Mouse (Mus musculus) B cell, adult 2 months (primary cell): ENCODE data around the gene Usp30.

Experiments
- DNase-seq, 2 experiments: peaks; one replicate each; pipeline ENCODE4 v3.0.0; 2022

Gene Usp30

DNA sequence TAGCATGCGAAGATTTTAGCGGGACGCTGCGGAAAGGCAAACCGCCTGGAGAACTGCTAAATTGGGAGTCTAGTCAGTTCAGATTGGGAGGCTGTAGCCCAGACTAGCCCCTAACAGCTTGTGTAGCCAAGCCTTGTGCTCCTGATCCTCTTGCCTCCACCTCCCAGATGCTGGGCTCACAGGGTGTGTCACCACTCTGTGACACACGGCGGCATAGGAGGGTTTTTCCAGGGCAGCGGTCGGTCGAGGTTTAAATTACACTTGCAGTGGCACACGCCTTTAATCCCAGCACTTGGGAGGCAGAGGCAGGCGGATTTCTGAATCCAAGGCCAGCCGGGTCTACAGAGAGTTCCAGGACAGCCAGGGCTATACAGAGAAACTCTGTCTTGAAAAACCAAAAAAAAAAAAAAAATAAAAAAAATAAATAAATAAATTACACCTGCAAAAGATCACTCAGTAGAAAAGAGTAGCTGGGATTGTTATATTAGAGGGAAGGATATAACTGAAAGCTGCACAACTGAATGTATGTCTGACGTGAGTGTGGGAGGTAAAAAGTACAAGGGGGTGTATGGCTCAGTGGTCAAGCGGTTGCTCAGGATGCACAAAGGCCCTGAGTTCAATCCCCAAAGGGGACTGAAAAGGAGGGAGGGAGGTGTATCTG, 64.4 kb downstream of the Usp30 start:
- peak in 1 of 2 experiments; percentile 6 for DNase-seq

GRCm38 (mm10) chr5:114130211-114130605, 64.9 kb downstream of the Usp30 start, which contains the start of gene Ung:
Gene Ung, plus strand, starts transcription at chr5:114130386.
- peak; percentile 84 to 85 for DNase-seq

GRCm38 (mm10) chr5:114130698-114131520, 65.6 kb downstream of the Usp30 start:
- peak; percentile 93 to 94 for DNase-seq

- DNase-seq, result peak; percentile 74 to 78
These were observed 66.2 kb downstream of the Usp30 start for GRCm38 (mm10) chr5:114131521-114131840.

- no peak for DNase-seq
These were observed 67.6 kb downstream of the Usp30 start for GRCm38 (mm10) chr5:114132841-114133240.

- DNase-seq, result peak; percentile 19 to 36
These were observed 68.9 kb downstream of the Usp30 start for GRCm38 (mm10) chr5:114134091-114134534.

DNA sequence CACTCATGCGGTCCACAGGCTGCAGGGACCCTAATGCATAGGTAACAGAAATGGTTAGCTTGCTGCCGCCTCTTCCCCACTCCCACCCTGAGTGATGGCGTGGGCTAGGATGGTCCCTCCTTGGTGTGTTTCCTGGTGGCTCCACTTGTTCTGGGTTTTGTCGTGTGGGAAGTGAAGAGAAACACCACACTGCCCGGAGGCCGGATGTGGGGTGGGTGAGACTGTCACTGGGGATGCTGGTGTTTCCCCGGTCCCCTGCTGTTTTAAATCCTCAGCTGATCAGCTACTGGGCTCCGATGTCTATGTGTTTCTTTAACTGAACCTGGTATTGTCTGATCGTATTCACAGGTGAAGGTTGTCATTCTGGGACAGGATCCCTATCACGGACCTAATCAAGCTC, 70.3 kb downstream of the Usp30 start:
- DNase-seq, result peak in 1 of 2 experiments; percentile 11

GRCm38 (mm10) chr5:114137481-114138276, 72.4 kb downstream of the Usp30 start:
- no peak for DNase-seq

DNA sequence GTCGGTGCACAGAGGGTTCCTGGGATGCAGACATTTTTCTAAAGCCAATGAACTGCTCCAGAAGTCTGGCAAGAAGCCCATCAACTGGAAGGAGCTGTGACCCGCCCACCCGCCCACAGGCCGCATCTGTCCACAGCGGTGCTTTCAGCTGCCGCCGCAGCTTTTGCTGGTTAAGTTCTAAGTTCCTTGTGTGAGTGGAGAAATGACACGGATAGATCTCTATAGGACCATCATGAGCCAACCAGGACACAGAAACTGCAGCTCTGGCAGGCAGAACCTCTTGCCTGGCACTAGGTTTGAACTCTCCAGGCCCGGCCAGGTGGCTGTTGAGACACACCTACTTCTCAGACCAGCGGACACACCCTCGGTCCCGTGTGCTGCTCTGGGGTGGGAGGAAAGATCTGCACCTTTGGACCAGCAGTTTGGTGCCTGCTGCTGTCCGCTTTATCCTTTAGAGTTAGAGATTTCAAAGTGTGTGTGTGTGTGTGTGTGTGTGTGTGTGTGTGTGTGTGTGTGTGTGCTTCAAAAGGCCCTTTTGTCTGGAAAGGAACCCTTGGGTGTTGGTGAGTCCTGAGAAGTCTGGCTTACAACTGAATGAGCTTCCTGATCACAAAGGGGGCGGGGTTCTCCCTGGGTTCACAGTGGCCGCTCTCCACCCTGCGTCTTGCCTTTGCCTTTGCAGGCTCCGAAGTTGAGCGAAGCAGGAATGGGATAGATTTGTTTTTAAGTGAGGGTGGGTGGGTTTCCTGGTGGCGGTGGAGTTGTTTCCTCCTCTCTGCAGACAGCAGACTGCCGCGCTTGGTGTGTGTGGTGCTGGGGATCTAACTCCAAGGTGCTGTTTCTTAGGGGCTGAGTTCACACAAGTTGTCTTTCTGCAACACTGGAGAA, 73.3 kb downstream of the Usp30 start:
- DNase-seq, result no peak

GRCm38 (mm10) chr5:114139175-114139574, 73.9 kb downstream of the Usp30 start:
- DNase-seq, result no peak

DNA sequence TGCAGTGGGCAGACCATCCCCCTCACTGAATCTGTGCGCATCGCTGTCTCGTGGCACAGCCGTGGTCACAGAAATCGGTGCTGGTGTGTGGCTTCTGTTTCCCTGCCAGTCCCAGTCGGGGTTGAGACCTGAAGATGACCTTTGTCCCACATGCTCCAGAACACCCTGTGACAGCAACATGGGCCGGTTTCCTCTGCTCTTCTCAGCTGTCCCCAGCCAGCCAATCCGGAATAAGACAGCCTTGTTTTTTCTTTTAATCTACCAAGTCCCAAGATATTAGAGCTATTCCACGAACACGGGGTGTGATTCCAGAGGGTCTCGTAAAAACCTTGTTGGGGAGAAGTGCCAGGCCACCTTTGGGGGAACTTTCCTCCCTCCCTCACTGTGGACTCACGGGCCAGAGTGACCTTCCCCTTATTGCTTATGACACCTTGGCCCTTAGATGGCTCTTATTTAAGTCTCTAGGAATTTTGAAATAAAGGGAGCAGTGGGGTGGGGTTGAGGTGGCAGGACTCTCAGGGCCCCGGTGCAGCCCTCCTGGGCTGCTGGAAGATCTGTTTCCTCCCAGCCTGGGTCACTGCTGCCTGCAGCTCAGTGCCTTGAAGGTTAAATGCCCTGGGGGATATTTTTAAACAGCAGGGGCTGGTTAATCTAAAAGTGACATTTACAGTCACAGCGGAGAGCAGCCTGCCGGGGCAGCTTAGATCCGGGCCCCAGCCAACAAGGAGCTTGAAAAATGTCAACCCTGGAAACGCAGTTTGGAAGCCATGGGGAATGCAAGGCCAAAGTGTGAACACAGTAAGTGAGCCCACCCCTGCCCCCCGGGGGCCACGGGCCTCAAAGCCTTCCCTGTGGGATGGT, 81.0 kb downstream of the Usp30 start, which contains the start of gene Acacb:
Gene Acacb (plus strand): TSS at position 508 of the 861 bp plus-strand sequence.
- DNase-seq, result no peak

GRCm38 (mm10) chr5:114147043-114147972, 82.0 kb downstream of the Usp30 start:
- no peak for DNase-seq

GRCm38 (mm10) chr5:114152359-114153092, 87.3 kb downstream of the Usp30 start:
- no peak for DNase-seq

GRCm38 (mm10) chr5:114153490-114153889, 88.2 kb downstream of the Usp30 start:
- DNase-seq, result peak; percentile 5 to 7

- no peak for DNase-seq
These were observed 89.5 kb downstream of the Usp30 start for GRCm38 (mm10) chr5:114154765-114155164.

- DNase-seq, result no peak
These were observed 90.1 kb downstream of the Usp30 start for GRCm38 (mm10) chr5:114155168-114155933.

DNA sequence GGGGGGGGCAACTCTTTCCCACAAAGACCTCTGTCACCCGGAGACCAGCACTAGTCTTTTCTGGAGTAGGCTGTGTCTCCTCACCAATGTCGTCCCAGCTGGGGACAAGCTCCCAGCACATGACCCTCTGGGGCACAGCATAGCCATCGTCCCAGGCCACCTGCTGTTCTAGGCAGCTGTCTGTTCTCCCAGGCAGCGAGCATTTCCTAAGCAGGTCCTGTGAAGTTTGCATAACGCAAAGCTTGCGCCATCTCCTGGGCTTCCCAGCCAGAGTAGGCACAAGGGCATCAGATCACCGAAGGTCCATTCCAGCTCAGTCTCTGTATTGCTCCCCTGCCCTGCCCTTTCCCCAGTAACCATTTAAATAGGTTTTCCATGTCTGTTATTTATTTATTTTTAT, 92.0 kb downstream of the Usp30 start:
- no peak for DNase-seq

DNA sequence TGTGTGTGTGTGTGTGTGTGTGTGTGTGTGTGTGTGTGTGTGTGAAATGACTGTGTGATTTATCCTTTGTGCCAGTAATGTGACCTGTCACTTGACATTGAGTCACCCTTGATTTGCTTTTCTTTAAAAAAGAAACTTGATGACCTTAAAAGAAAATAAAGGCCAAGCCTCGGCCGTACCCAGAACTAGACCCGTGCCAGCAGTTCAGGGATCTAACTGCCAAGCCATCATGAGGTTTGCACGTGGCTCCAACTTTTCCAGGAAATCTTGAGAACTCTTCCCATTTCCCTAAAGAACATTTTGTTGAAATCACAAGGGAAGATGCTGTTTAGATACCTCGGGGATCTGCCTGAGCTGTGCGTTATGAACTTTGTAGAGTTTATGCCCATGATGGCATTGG, 96.2 kb downstream of the Usp30 start:
- DNase-seq, result no peak
